Comparison of ENCODE assay signal across 16 mouse cellular contexts in genomic region chr8:104414204-104414603, GRCm38 (mm10). TPM values are rescaled to one million over a fixed set of nuclear protein-coding genes. Genes with fewer than 3 reads are reported as not detected.
A peak's percentile ranks its signal among the peaks of the same experiment; 100 is the strongest.
DNase-seq lines count a peak whose midpoint lies in the region; ATAC-seq and TF ChIP-seq lines count a peak whose summit lies in the region.
"Had no signal": no experiment of that assay in that cellular context is flagged by ENCODE, and none has a peak within 500 bp of the region (broad histone marks: within the 10 kb centered on the region; RNA-seq: fewer than 3 reads in every experiment).

No protein-coding gene starts in this region.

- no peaks in the 10 kb centered on the region for H3K27me3 ChIP-seq in forebrain, postnatal 0 days (ENCODE audit: insufficient read depth, low read length)
- no peaks in the 10 kb centered on the region for H3K27me3 ChIP-seq in forebrain, embryonic 16.5 days (replicated peaks; ENCODE audit: control insufficient read depth, insufficient read depth, low read length)
- no peaks in the 10 kb centered on the region for H3K27me3 ChIP-seq in kidney, adult 2 months (replicated peaks; ENCODE audit: control insufficient read depth, insufficient read depth, low read length)
- H3K27me3 ChIP-seq in midbrain, embryonic 13.5 days: no peaks in the 10 kb centered on the region
- no peaks in the 10 kb centered on the region for H3K27me3 ChIP-seq in midbrain, embryonic 14.5 days (ENCODE audit: control insufficient read depth, insufficient read depth, low read length)
- H3K27me3 ChIP-seq in stomach, postnatal 0 days (ENCODE audit: control insufficient read depth, insufficient read depth, low read length): no peaks in the 10 kb centered on the region
- H3K27me3 ChIP-seq: lung, embryonic 15.5 days; Patski had no signal

- no peaks in the 10 kb centered on the region for H3K4me1 ChIP-seq in forebrain, postnatal 0 days (ENCODE audit: insufficient read depth)
- no peaks in the 10 kb centered on the region for H3K4me1 ChIP-seq in forebrain, embryonic 16.5 days (replicated peaks; ENCODE audit: control insufficient read depth, insufficient read depth, low read length)
- no peaks in the 10 kb centered on the region for H3K4me1 ChIP-seq in kidney, adult 2 months (ENCODE audit: control insufficient read depth, insufficient read depth, low read length)
- H3K4me1 ChIP-seq in midbrain, embryonic 13.5 days (replicated peaks): peaks cover 7% of the 10 kb centered on the region; the same call in 1 of the 2 replicates
- H3K4me1 ChIP-seq in midbrain, embryonic 14.5 days (ENCODE audit: control insufficient read depth, insufficient read depth, low read length): no peaks in the 10 kb centered on the region
- H3K4me1 ChIP-seq in stomach, postnatal 0 days (replicated peaks; ENCODE audit: control insufficient read depth, insufficient read depth): no peaks in the 10 kb centered on the region
- H3K4me1 ChIP-seq: lung, embryonic 15.5 days had no signal

- TF ChIP-seq CTCF in forebrain, postnatal 0 days (IDR thresholded peaks at IDR 0.05; ENCODE audit: low read depth): no peak; the same call in 1 of the 2 replicates
- TF ChIP-seq CTCF in kidney, adult 2 months (conservative IDR thresholded peaks at IDR 0.05; ENCODE audit: insufficient read depth, insufficient read length, low read depth, low read length): 0 out of 2 replicates have a peak, but pooled peaks have one; percentile 19
- peak; percentile 51 for TF ChIP-seq CTCF in stomach, postnatal 0 days (IDR thresholded peaks at IDR 0.05; ENCODE audit: low read depth)

- no peak overlapping the region for H3K4me3 ChIP-seq in forebrain, postnatal 0 days (ENCODE audit: low read depth, low read length)
- H3K4me3 ChIP-seq in forebrain, embryonic 16.5 days (replicated peaks; ENCODE audit: low read length): no peak overlapping the region
- H3K4me3 ChIP-seq in kidney, adult 2 months (ENCODE audit: insufficient read depth, low read depth, low read length): no peak overlapping the region
- H3K4me3 ChIP-seq in midbrain, embryonic 13.5 days (replicated peaks): no peak overlapping the region
- H3K4me3 ChIP-seq in midbrain, embryonic 14.5 days (replicated peaks; ENCODE audit: low read depth, low read length): no peak overlapping the region
- no peak overlapping the region for H3K4me3 ChIP-seq in stomach, postnatal 0 days (ENCODE audit: low read depth, low read length)
- H3K4me3 ChIP-seq: lung, embryonic 15.5 days; megakaryocyte, embryonic 14.5 days had no signal

- ATAC-seq in forebrain, postnatal 0 days: peak; percentile 26; the same call in 1 of the 2 replicates
- ATAC-seq in forebrain, embryonic 16.5 days: no peak
- ATAC-seq in midbrain, embryonic 13.5 days: peak; percentile 55
- no peak for ATAC-seq in midbrain, embryonic 14.5 days (ENCODE audit: low FRiP score, low TSS enrichment)
- ATAC-seq in stomach, postnatal 0 days (ENCODE audit: low FRiP score, low TSS enrichment): 0 out of 2 replicates have a peak, but pooled peaks have one; percentile 24
- ATAC-seq: Patski had no signal

- H3K36me3 ChIP-seq in forebrain, postnatal 0 days (ENCODE audit: insufficient read depth): peaks cover 16% of the 10 kb centered on the region
- H3K36me3 ChIP-seq in forebrain, embryonic 16.5 days (ENCODE audit: control insufficient read depth, insufficient read depth): peaks cover 15% of the 10 kb centered on the region
- no peaks in the 10 kb centered on the region for H3K36me3 ChIP-seq in kidney, adult 2 months (ENCODE audit: control insufficient read depth, insufficient read depth, low read length)
- H3K36me3 ChIP-seq in midbrain, embryonic 13.5 days: peaks cover 26% of the 10 kb centered on the region
- H3K36me3 ChIP-seq in midbrain, embryonic 14.5 days (ENCODE audit: control insufficient read depth, insufficient read depth, low read length): peaks cover 25% of the 10 kb centered on the region
- H3K36me3 ChIP-seq in stomach, postnatal 0 days (ENCODE audit: control insufficient read depth, insufficient read depth, low read length): no peaks in the 10 kb centered on the region

- 62% methylated on average over 3 of the region's 3 CpGs for WGBS in forebrain, postnatal 0 days
- 58% methylated on average over 3 of the region's 3 CpGs for WGBS in forebrain, embryonic 16.5 days
- 55% methylated on average over 3 of the region's 3 CpGs for WGBS in kidney, adult 2 months
- WGBS in midbrain, embryonic 13.5 days: 58% methylated on average over 3 of the region's 3 CpGs
- 51% methylated on average over 3 of the region's 3 CpGs for WGBS in midbrain, embryonic 14.5 days
- WGBS in stomach, postnatal 0 days: 53% methylated on average over 3 of the region's 3 CpGs

- no peak for DNase-seq in forebrain, postnatal 0 days
- no peak for DNase-seq in kidney, adult 2 months
- no peak for DNase-seq in kidney, adult 18-20 months
- no peak for DNase-seq in midbrain, embryonic 14.5 days
- DNase-seq in stomach, postnatal 0 days (ENCODE audit: low spot score): no peak
- DNase-seq in layer of hippocampus, adult 11-12 months (ENCODE audit: low spot score): no peak
- DNase-seq: B cell, adult 2 months; cerebellum, postnatal 25 days; heart, postnatal 10 days; kidney, postnatal 10 days; right cerebral cortex, postnatal 14 days had no signal

- no peak for TF ChIP-seq POLR2A in kidney, adult 2 months (IDR thresholded peaks at IDR 0.05; ENCODE audit: low read depth, low read length)

- TF ChIP-seq EP300 in stomach, postnatal 0 days (optimal IDR thresholded peaks at IDR 0.05): no peak

- no peaks in the 10 kb centered on the region for H3K9me3 ChIP-seq in forebrain, postnatal 0 days (ENCODE audit: low read length)
- no peaks in the 10 kb centered on the region for H3K9me3 ChIP-seq in forebrain, embryonic 16.5 days (ENCODE audit: control insufficient read depth, low read length)
- no peaks in the 10 kb centered on the region for H3K9me3 ChIP-seq in midbrain, embryonic 13.5 days
- H3K9me3 ChIP-seq in midbrain, embryonic 14.5 days (ENCODE audit: control insufficient read depth, low read length): no peaks in the 10 kb centered on the region
- H3K9me3 ChIP-seq in stomach, postnatal 0 days (ENCODE audit: control insufficient read depth, low read length): no peaks in the 10 kb centered on the region
- H3K9me3 ChIP-seq: lung, embryonic 15.5 days had no signal

- H3K27ac ChIP-seq in forebrain, postnatal 0 days (ENCODE audit: low read depth, low read length): no peak overlapping the region
- H3K27ac ChIP-seq in forebrain, embryonic 16.5 days (ENCODE audit: low read length): no peak overlapping the region
- H3K27ac ChIP-seq in kidney, adult 2 months (ENCODE audit: insufficient read depth, low read depth, low read length): no peak overlapping the region
- no peak overlapping the region for H3K27ac ChIP-seq in midbrain, embryonic 13.5 days
- H3K27ac ChIP-seq in midbrain, embryonic 14.5 days (replicated peaks; ENCODE audit: low read depth, low read length): no peak overlapping the region
- H3K27ac ChIP-seq in stomach, postnatal 0 days (replicated peaks): no peak overlapping the region
- H3K27ac ChIP-seq: lung, embryonic 15.5 days had no signal

- no peak overlapping the region for H3K9ac ChIP-seq in forebrain, postnatal 0 days
- H3K9ac ChIP-seq in forebrain, embryonic 16.5 days (replicated peaks; ENCODE audit: low read depth, low read length): no peak overlapping the region
- H3K9ac ChIP-seq in midbrain, embryonic 13.5 days (replicated peaks): no peak overlapping the region
- no peak overlapping the region for H3K9ac ChIP-seq in midbrain, embryonic 14.5 days (replicated peaks; ENCODE audit: low read length)
- no peak overlapping the region for H3K9ac ChIP-seq in stomach, postnatal 0 days (ENCODE audit: low read length)
- H3K9ac ChIP-seq: lung, embryonic 15.5 days had no signal

- H3K4me2 ChIP-seq in forebrain, postnatal 0 days (ENCODE audit: low read depth): no peak overlapping the region
- no peak overlapping the region for H3K4me2 ChIP-seq in forebrain, embryonic 16.5 days (ENCODE audit: low read length)
- H3K4me2 ChIP-seq in midbrain, embryonic 13.5 days (replicated peaks): no peak overlapping the region
- no peak overlapping the region for H3K4me2 ChIP-seq in midbrain, embryonic 14.5 days (ENCODE audit: low read length)
- no peak overlapping the region for H3K4me2 ChIP-seq in stomach, postnatal 0 days (replicated peaks; ENCODE audit: low read depth)
- H3K4me2 ChIP-seq: lung, embryonic 15.5 days had no signal

RNA-seq across cellular contexts. Expression of gene Cmtm4, which starts 18.6 kb away (rescaled TPM):
- total RNA-seq in forebrain, postnatal 0 days (2014; rRNA removed): 32.9 and 35.1 TPM in 2 replicates
- polyA plus RNA-seq in forebrain, postnatal 0 days (2015; fragmentation: Nextera tagmentation; extraction: Ambion mirVana): 2.0 and 2.3 TPM in 2 replicates
- polyA plus RNA-seq in forebrain, embryonic 16.5 days (2015; fragmentation: Nextera tagmentation; extraction: Ambion mirVana): 2.8 and 3.2 TPM in 2 replicates
- 31.4 and 32.4 TPM in 2 replicates for polyA plus RNA-seq in kidney, adult 2 months (2012; rRNA removed)
- polyA plus RNA-seq in midbrain, embryonic 13.5 days (2015; fragmentation: Nextera tagmentation; extraction: Ambion mirVana): 1.8 TPM in 2 replicates
- 3.6 and 5.1 TPM in 2 replicates for polyA plus RNA-seq in midbrain, embryonic 14.5 days (2014; fragmentation: Nextera tagmentation; extraction: Ambion mirVana)
- 4.6 and 4.8 TPM in 2 replicates for polyA plus RNA-seq in stomach, postnatal 0 days (2015; fragmentation: Nextera tagmentation; extraction: Ambion mirVana)

RNA-seq across cellular contexts. Expression of gene Dync1li2, which starts 28.6 kb away (rescaled TPM):
- 104 and 125 TPM in 2 replicates for total RNA-seq in forebrain, postnatal 0 days (2014; rRNA removed)
- polyA plus RNA-seq in forebrain, postnatal 0 days (2015; fragmentation: Nextera tagmentation; extraction: Ambion mirVana): 46.4 and 74.0 TPM in 2 replicates
- polyA plus RNA-seq in forebrain, embryonic 16.5 days (2015; fragmentation: Nextera tagmentation; extraction: Ambion mirVana): 139 and 143 TPM in 2 replicates
- 14.7 and 20.3 TPM in 2 replicates for polyA plus RNA-seq in kidney, adult 2 months (2012; rRNA removed)
- 120 and 124 TPM in 2 replicates for polyA plus RNA-seq in midbrain, embryonic 13.5 days (2015; fragmentation: Nextera tagmentation; extraction: Ambion mirVana)
- polyA plus RNA-seq in midbrain, embryonic 14.5 days (2014; fragmentation: Nextera tagmentation; extraction: Ambion mirVana): 69.1 and 103 TPM in 2 replicates
- 31.9 and 33.0 TPM in 2 replicates for polyA plus RNA-seq in stomach, postnatal 0 days (2015; fragmentation: Nextera tagmentation; extraction: Ambion mirVana)

Comparison
In these comparisons a context has a peak if more than half of its experiments do, and no peak if none do; other contexts are left out.
1. ATAC-seq: peak in forebrain, postnatal 0 days (single experiment), midbrain, embryonic 13.5 days (single experiment) and stomach, postnatal 0 days (single experiment); none in forebrain, embryonic 16.5 days (single experiment) and midbrain, embryonic 14.5 days (single experiment).